Mouse (Mus musculus): ENCODE measurements at regions not wholly inside any gene's neighbourhood (a gene's known extent, or its start where the extent isn't known, plus 50 kb on each side); places are given as distances from the start of the nearest gene placed in this dataset.
"Not testable (repeated sequence)": the region's sequence is repeated elsewhere in the genome, so short reads cannot be mapped to it uniquely, and the experiment has no call there.

GRCm38 (mm10) chr10:112607642-112608041 lies 321.2 kb downstream of the Atxn7l3b start:
- TF ChIP-seq CTCF (IDR thresholded peaks at IDR 0.05; ENCODE audit: low read depth): no peak
- WGBS: 49% methylated on average over 4 of the region's 4 CpGs
- no peaks in the 10 kb centered on the region for H3K4me1 ChIP-seq (ENCODE audit: insufficient read depth)
- DNase-seq: no peak
- ATAC-seq: no peak
- H3K27me3 ChIP-seq (ENCODE audit: insufficient read depth, low read length): no peaks in the 10 kb centered on the region
- no peak overlapping the region for H3K4me2 ChIP-seq (ENCODE audit: low read depth)
- H3K27ac ChIP-seq (ENCODE audit: low read depth, low read length): no peak overlapping the region
- no peak overlapping the region for H3K4me3 ChIP-seq (ENCODE audit: low read depth, low read length)
- no peaks in the 10 kb centered on the region for H3K36me3 ChIP-seq (ENCODE audit: insufficient read depth)
- no peaks in the 10 kb centered on the region for H3K9me3 ChIP-seq (ENCODE audit: low read length)
- H3K9ac ChIP-seq: no peak overlapping the region

- ATAC-seq (no peak), DNase-seq (no peak)
- WGBS: 67% methylated on average over 3 of the region's 3 CpGs
- Histone ChIP-seq H3K9ac (no peak overlapping the region), H3K27me3 (ENCODE audit: insufficient read depth, low read length) (no peaks in the 10 kb centered on the region), H3K4me3 (ENCODE audit: low read depth, low read length) (no peak overlapping the region), H3K9me3 (ENCODE audit: low read length) (no peaks in the 10 kb centered on the region), H3K36me3 (ENCODE audit: insufficient read depth) (no peaks in the 10 kb centered on the region), H3K4me1 (ENCODE audit: insufficient read depth) (no peaks in the 10 kb centered on the region), H3K4me2 (ENCODE audit: low read depth) (no peak overlapping the region), H3K27ac (ENCODE audit: low read depth, low read length) (no peak overlapping the region)
- no peak for TF ChIP-seq CTCF (IDR thresholded peaks at IDR 0.05; ENCODE audit: low read depth)
Measured at GRCm38 (mm10) chr10:112611711-112612110, 317.1 kb downstream of the Atxn7l3b start.

- no peak overlapping the region for H3K9ac ChIP-seq
Measured at GRCm38 (mm10) chr10:112613751-112614150, 315.1 kb downstream of the Atxn7l3b start.

DNA sequence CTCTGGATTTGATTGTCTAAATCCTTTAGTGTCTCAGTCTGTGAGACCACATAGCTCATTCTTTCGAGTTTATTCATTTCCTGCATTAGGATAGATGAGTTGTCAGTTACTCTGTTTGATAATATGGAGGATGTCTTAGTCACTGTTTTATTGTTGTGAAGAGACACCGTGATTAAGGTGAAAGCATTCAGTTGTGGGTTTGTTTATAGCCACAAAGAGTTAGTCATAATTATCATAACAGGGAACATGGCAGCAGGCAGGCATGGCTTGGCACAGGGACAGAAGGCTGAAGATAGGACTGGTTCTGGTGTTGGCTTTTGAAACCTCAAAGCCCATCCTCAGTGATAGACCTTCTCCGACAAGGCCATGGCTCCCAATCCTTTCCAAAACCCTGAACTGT lies 314.6 kb downstream of the Atxn7l3b start:
- no peak overlapping the region for H3K27ac ChIP-seq (ENCODE audit: low read depth, low read length)
- no peak overlapping the region for H3K4me3 ChIP-seq (ENCODE audit: low read depth, low read length)
- no peak for ATAC-seq
- no peak for TF ChIP-seq CTCF (IDR thresholded peaks at IDR 0.05; ENCODE audit: low read depth)
- no peaks in the 10 kb centered on the region for H3K9me3 ChIP-seq (ENCODE audit: low read length)
- H3K36me3 ChIP-seq (ENCODE audit: insufficient read depth): no peaks in the 10 kb centered on the region
- no peak overlapping the region for H3K9ac ChIP-seq
- DNase-seq: no peak
- 85% methylated on average over 3 of the region's 3 CpGs for WGBS
- H3K4me2 ChIP-seq (ENCODE audit: low read depth): no peak overlapping the region
- no peaks in the 10 kb centered on the region for H3K27me3 ChIP-seq (ENCODE audit: insufficient read depth, low read length)
- no peaks in the 10 kb centered on the region for H3K4me1 ChIP-seq (ENCODE audit: insufficient read depth)

More at GRCm38 (mm10) chr10:112613751-112614150, 315.1 kb downstream of the Atxn7l3b start:
- no peaks in the 10 kb centered on the region for H3K4me1 ChIP-seq (ENCODE audit: insufficient read depth)
- no peak overlapping the region for H3K4me3 ChIP-seq (ENCODE audit: low read depth, low read length)
- H3K27ac ChIP-seq (ENCODE audit: low read depth, low read length): no peak overlapping the region
- no peaks in the 10 kb centered on the region for H3K9me3 ChIP-seq (ENCODE audit: low read length)
- H3K27me3 ChIP-seq (ENCODE audit: insufficient read depth, low read length): no peaks in the 10 kb centered on the region
- 94% methylated on average over 2 of the region's 2 CpGs for WGBS
- no peaks in the 10 kb centered on the region for H3K36me3 ChIP-seq (ENCODE audit: insufficient read depth)
- ATAC-seq (no peak), DNase-seq (no peak)
- TF ChIP-seq CTCF (IDR thresholded peaks at IDR 0.05; ENCODE audit: low read depth): no peak
- H3K4me2 ChIP-seq (ENCODE audit: low read depth): no peak overlapping the region

DNA sequence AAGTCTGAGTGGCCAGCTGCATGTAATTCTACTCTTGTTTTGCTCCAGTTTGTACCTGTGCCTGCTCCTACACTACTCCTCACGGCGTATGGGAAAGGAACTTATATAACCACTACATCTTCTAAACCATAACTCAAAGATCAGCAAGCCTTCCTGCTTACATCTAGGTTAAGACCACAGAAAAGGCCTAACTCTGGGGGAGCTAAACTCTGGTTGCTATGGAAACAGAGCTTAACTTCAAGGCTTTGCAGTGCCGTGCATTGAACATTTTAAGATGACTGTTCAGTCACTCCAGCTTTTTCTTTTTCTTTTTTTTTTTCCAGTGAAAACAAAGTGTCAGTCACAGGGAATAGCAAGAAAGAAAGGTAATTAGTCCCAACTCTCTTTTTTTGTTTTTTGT lies 309.1 kb downstream of the Atxn7l3b start:
- no peak overlapping the region for H3K4me2 ChIP-seq (ENCODE audit: low read depth)
- H3K9ac ChIP-seq: no peak overlapping the region
- H3K27ac ChIP-seq (ENCODE audit: low read depth, low read length): no peak overlapping the region
- H3K36me3 ChIP-seq (ENCODE audit: insufficient read depth): no peaks in the 10 kb centered on the region
- no peaks in the 10 kb centered on the region for H3K4me1 ChIP-seq (ENCODE audit: insufficient read depth)
- ATAC-seq (peak; percentile 78; the same call in 1 of the 2 replicates), DNase-seq (peak; percentile 51)
- H3K27me3 ChIP-seq (ENCODE audit: insufficient read depth, low read length): no peaks in the 10 kb centered on the region
- no peak overlapping the region for H3K4me3 ChIP-seq (ENCODE audit: low read depth, low read length)
- no peak for TF ChIP-seq CTCF (IDR thresholded peaks at IDR 0.05; ENCODE audit: low read depth)
- no peaks in the 10 kb centered on the region for H3K9me3 ChIP-seq (ENCODE audit: low read length)
- 50% methylated on average over 3 of the region's 3 CpGs for WGBS

- Histone ChIP-seq H3K27me3 (ENCODE audit: insufficient read depth, low read length) (no peaks in the 10 kb centered on the region), H3K27ac (ENCODE audit: low read depth, low read length) (no peak overlapping the region), H3K4me1 (ENCODE audit: insufficient read depth) (no peaks in the 10 kb centered on the region), H3K9ac (no peak overlapping the region), H3K4me2 (ENCODE audit: low read depth) (no peak overlapping the region), H3K36me3 (ENCODE audit: insufficient read depth) (no peaks in the 10 kb centered on the region), H3K4me3 (ENCODE audit: low read depth, low read length) (no peak overlapping the region), H3K9me3 (ENCODE audit: low read length) (0 out of 2 replicates have a peak, but pooled peaks cover 2% of the 10 kb centered on the region)
- DNase-seq (no peak), ATAC-seq (no peak)
- no peak for TF ChIP-seq CTCF (IDR thresholded peaks at IDR 0.05; ENCODE audit: low read depth)
- WGBS: 78% methylated on average over 3 of the region's 3 CpGs
Measured at GRCm38 (mm10) chr10:112629752-112630151, 299.0 kb downstream of the Atxn7l3b start.

GRCm38 (mm10) chr10:112635199-112635598 lies 293.6 kb downstream of the Atxn7l3b start:
- no peak for DNase-seq
- H3K4me2 ChIP-seq (ENCODE audit: low read depth): no peak overlapping the region
- H3K4me1 ChIP-seq (ENCODE audit: insufficient read depth): no peaks in the 10 kb centered on the region
- WGBS: 67% methylated on average over 1 of the region's 1 CpGs
- H3K4me3 ChIP-seq (ENCODE audit: low read depth, low read length): no peak overlapping the region
- no peaks in the 10 kb centered on the region for H3K9me3 ChIP-seq (ENCODE audit: low read length)
- H3K36me3 ChIP-seq (ENCODE audit: insufficient read depth): no peaks in the 10 kb centered on the region
- no peak for TF ChIP-seq CTCF (IDR thresholded peaks at IDR 0.05; ENCODE audit: low read depth)
- no peak for ATAC-seq
- H3K27ac ChIP-seq (ENCODE audit: low read depth, low read length): no peak overlapping the region
- no peak overlapping the region for H3K9ac ChIP-seq
- H3K27me3 ChIP-seq (ENCODE audit: insufficient read depth, low read length): no peaks in the 10 kb centered on the region

DNA sequence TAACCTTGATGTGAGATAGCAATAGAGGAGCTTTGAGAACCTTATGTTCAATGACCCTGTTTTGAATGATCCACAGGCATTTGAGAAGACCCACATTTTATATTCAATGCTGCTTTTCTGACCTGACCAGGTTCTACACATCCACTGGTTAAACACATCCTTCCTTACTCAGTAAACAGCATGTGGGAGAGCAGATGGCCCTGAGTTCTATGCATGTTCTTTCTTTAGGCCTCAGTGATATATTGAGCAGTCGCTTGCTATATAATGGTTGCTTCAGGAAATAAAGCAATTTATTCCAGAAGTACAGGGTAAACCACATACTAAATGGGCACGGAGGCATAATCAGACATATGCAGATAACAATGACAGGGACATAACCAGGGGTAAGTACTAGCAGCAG lies 292.2 kb downstream of the Atxn7l3b start:
- 82% methylated on average over 2 of the region's 2 CpGs for WGBS

DNA sequence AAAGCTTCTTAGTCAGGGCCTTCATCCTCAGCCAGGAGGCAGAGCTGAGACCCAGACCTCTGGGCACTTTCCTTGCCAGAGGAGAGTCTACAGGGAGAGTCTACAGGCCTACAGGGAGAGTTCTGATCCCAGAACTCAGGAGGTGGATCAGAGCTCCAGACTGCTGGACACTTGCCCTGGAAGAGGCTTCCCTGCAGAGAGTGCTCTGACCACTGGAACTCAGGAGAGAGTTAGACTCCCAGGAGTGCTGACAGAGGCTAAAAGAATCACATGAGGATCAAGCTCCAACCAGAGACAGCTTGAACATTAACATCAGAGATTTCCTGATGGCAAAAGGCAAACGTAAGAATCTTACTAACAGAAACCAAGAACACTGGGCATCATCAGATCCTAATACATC lies 288.2 kb downstream of the Atxn7l3b start:
- H3K4me3 ChIP-seq (ENCODE audit: low read depth, low read length); H3K4me2 ChIP-seq (ENCODE audit: low read depth); H3K9ac ChIP-seq; H3K4me1 ChIP-seq (ENCODE audit: insufficient read depth); ATAC-seq; H3K27me3 ChIP-seq (ENCODE audit: insufficient read depth, low read length); H3K36me3 ChIP-seq (ENCODE audit: insufficient read depth); H3K27ac ChIP-seq (ENCODE audit: low read depth, low read length); H3K9me3 ChIP-seq (ENCODE audit: low read length); DNase-seq: not testable (repeated sequence)
- 89% methylated on average over 1 of the region's 1 CpGs for WGBS

More for the DNA sequence above, 292.2 kb downstream of the Atxn7l3b start:
- Histone ChIP-seq H3K9ac (no peak overlapping the region), H3K36me3 (ENCODE audit: insufficient read depth) (no peaks in the 10 kb centered on the region), H3K4me2 (ENCODE audit: low read depth) (no peak overlapping the region), H3K4me1 (ENCODE audit: insufficient read depth) (no peaks in the 10 kb centered on the region), H3K9me3 (ENCODE audit: low read length) (no peaks in the 10 kb centered on the region), H3K27me3 (ENCODE audit: insufficient read depth, low read length) (no peaks in the 10 kb centered on the region), H3K4me3 (ENCODE audit: low read depth, low read length) (no peak overlapping the region), H3K27ac (ENCODE audit: low read depth, low read length) (no peak overlapping the region)
- ATAC-seq (no peak), DNase-seq (no peak)
- TF ChIP-seq CTCF (IDR thresholded peaks at IDR 0.05; ENCODE audit: low read depth): no peak
